Mouse (Mus musculus) small intestine, adult 2 months (tissue): Measurements from ENCODE around the gene Ffar4.

Source experiments
- CTCF ChIP-seq: fragments of 200-500 bp; IDR thresholded peaks from 2 replicates; pipeline ENCODE4 v1.5.1; 2012; ENCODE audit warnings: low read depth, mild to moderate bottlenecking, control low read depth, inconsistent platforms, low read length, moderate library complexity, mixed read lengths; ENCODE audit not compliant: insufficient replicate concordance, insufficient read length; ENCODE audit errors: extremely low read depth
- POLR2A ChIP-seq: fragments of 200-500 bp; IDR thresholded peaks from 2 replicates; pipeline ENCODE4 v1.6.1; 2012; ENCODE audit warnings: low read depth, mild to moderate bottlenecking, control low read depth, inconsistent platforms, low read length, moderate library complexity

- TF ChIP-seq CTCF (no peak), POLR2A (no peak)
Observed at GRCm38 (mm10) chr19:38133986-38134385, 37.1 kb downstream of the Ffar4 start.
